Mouse (Mus musculus): ENCODE measurements around the gene Coro1b. TPM values are rescaled to one million over a fixed set of nuclear protein-coding genes. Genes with fewer than 3 reads are reported as not detected.
"Not testable (repeated sequence)": the region's sequence is repeated elsewhere in the genome, so short reads cannot be mapped to it uniquely, and the experiment has no call there.

The Coro1b gene
- polyA plus RNA-seq, 1 experiment from 2014 or later, result 159 TPM

GRCm38 (mm10) chr19:4121097-4121805 lies 27.2 kb upstream of the Coro1b start:
- Histone ChIP-seq H3K27ac (replicated peaks) (peak overlapping the region; percentile 90), H3K4me2 (replicated peaks) (peak overlapping the region; percentile 53), H3K27me3 (no peaks in the 10 kb centered on the region), H3K4me1 (peaks cover 29% of the 10 kb centered on the region), H3K9me3 (replicated peaks) (no peaks in the 10 kb centered on the region), H3K4me3 (replicated peaks) (peak overlapping the region; percentile 53), H3K9ac (peak overlapping the region; percentile 49; the same call in 1 of the 2 replicates), H3K36me3 (peaks cover 16% of the 10 kb centered on the region)
- 2% methylated on average over 38 of the region's 38 CpGs for WGBS
- peak; percentile 78 for ATAC-seq (ENCODE audit: insufficient number of reproducible peaks, low FRiP score, low TSS enrichment, low read depth)

GRCm38 (mm10) chr19:4121896-4122295 lies 26.5 kb upstream of the Coro1b start:
- not testable (repeated sequence) for H3K4me3 ChIP-seq (replicated peaks); ATAC-seq (ENCODE audit: insufficient number of reproducible peaks, low FRiP score, low TSS enrichment, low read depth)
- WGBS, result 54% methylated on average over 6 of the region's 6 CpGs

GRCm38 (mm10) chr19:4122411-4123370 lies 25.7 kb upstream of the Coro1b start:
- 82% methylated on average over 7 of the region's 7 CpGs for whole genome bisulfite sequencing

More at GRCm38 (mm10) chr19:4121896-4122295, 26.5 kb upstream of the Coro1b start:
- peaks cover 35% of the 10 kb centered on the region for H3K4me1 ChIP-seq
- H3K27ac ChIP-seq (replicated peaks); H3K9me3 ChIP-seq (replicated peaks); H3K27me3 ChIP-seq; H3K4me2 ChIP-seq (replicated peaks); H3K9ac ChIP-seq: not testable (repeated sequence)
- peaks cover 11% of the 10 kb centered on the region for H3K36me3 ChIP-seq

GRCm38 (mm10) chr19:4124432-4124831 lies 24.0 kb upstream of the Coro1b start:
- peak overlapping the region; percentile 72 for H3K4me2 ChIP-seq (replicated peaks)
- no peak overlapping the region for H3K9ac ChIP-seq
- peak overlapping the region; percentile 79 for H3K27ac ChIP-seq (replicated peaks)
- no peak for ATAC-seq (ENCODE audit: insufficient number of reproducible peaks, low FRiP score, low TSS enrichment, low read depth)
- no peaks in the 10 kb centered on the region for H3K27me3 ChIP-seq
- no peaks in the 10 kb centered on the region for H3K9me3 ChIP-seq (replicated peaks)
- H3K36me3 ChIP-seq, result peaks cover 14% of the 10 kb centered on the region
- H3K4me3 ChIP-seq (replicated peaks), result 0 out of 2 replicates have a peak overlapping the region, but pooled peaks have one; percentile 16
- WGBS, result 51% methylated on average over 4 of the region's 4 CpGs
- peaks cover 44% of the 10 kb centered on the region for H3K4me1 ChIP-seq

More at GRCm38 (mm10) chr19:4122411-4123370, 25.7 kb upstream of the Coro1b start:
- Histone ChIP-seq H3K4me3 (replicated peaks) (no peak overlapping the region), H3K4me2 (replicated peaks) (no peak overlapping the region), H3K4me1 (peaks cover 43% of the 10 kb centered on the region), H3K9ac (no peak overlapping the region), H3K9me3 (replicated peaks) (no peaks in the 10 kb centered on the region), H3K27me3 (no peaks in the 10 kb centered on the region), H3K36me3 (peaks cover 7% of the 10 kb centered on the region), H3K27ac (replicated peaks) (no peak overlapping the region)
- ATAC-seq (ENCODE audit: insufficient number of reproducible peaks, low FRiP score, low TSS enrichment, low read depth), result no peak

GRCm38 (mm10) chr19:4125268-4125667 lies 23.2 kb upstream of the Coro1b start:
- Histone ChIP-seq H3K27ac (replicated peaks) (peak overlapping the region; percentile 79), H3K36me3 (peaks cover 22% of the 10 kb centered on the region), H3K9ac (0 out of 2 replicates have a peak overlapping the region, but pooled peaks have one; percentile 22), H3K4me2 (replicated peaks) (peak overlapping the region; percentile 72), H3K4me3 (replicated peaks) (peak overlapping the region; percentile 85), H3K4me1 (peaks cover 37% of the 10 kb centered on the region)
- H3K9me3 ChIP-seq (replicated peaks); H3K27me3 ChIP-seq: not testable (repeated sequence)
- ATAC-seq (ENCODE audit: insufficient number of reproducible peaks, low FRiP score, low TSS enrichment, low read depth), result peak; percentile 11; the same call in 1 of the 2 replicates
- WGBS, result 17% methylated on average over 3 of the region's 4 CpGs

- Histone ChIP-seq H3K9ac (peak within 1 kb of the TSS; percentile 81), H3K36me3 (peaks cover 25% of the 10 kb centered on the region), H3K27me3 (no peaks in the 10 kb centered on the region), H3K4me3 (replicated peaks) (peak within 1 kb of the TSS; percentile 85), H3K4me1 (peaks cover 29% of the 10 kb centered on the region), H3K4me2 (replicated peaks) (peak within 1 kb of the TSS; percentile 72), H3K9me3 (replicated peaks) (no peaks in the 10 kb centered on the region), H3K27ac (replicated peaks) (peak within 1 kb of the TSS; percentile 83)
- peak; percentile 94 for ATAC-seq (ENCODE audit: insufficient number of reproducible peaks, low FRiP score, low TSS enrichment, low read depth)
- under 1% methylated on average over 63 of the region's 64 CpGs for WGBS
Observed at GRCm38 (mm10) chr19:4125741-4126696, 22.4 kb upstream of the Coro1b start, which contains the start of gene Aip. Gene Aip, minus strand, starts transcription at chr19:4125858.

- Histone ChIP-seq H3K9ac (peak overlapping the region; percentile 81), H3K9me3 (replicated peaks) (no peaks in the 10 kb centered on the region), H3K4me1 (peaks cover 29% of the 10 kb centered on the region), H3K27me3 (no peaks in the 10 kb centered on the region), H3K4me3 (replicated peaks) (peak overlapping the region; percentile 85), H3K4me2 (replicated peaks) (peak overlapping the region; percentile 72), H3K36me3 (peaks cover 34% of the 10 kb centered on the region), H3K27ac (replicated peaks) (peak overlapping the region; percentile 83)
- ATAC-seq (ENCODE audit: insufficient number of reproducible peaks, low FRiP score, low TSS enrichment, low read depth), result no peak
- 37% methylated on average over 7 of the region's 7 CpGs for WGBS
Observed at GRCm38 (mm10) chr19:4126759-4127495, 21.5 kb upstream of the Coro1b start.

GRCm38 (mm10) chr19:4129462-4129861 lies 19.0 kb upstream of the Coro1b start:
- H3K9ac ChIP-seq, result no peak overlapping the region
- H3K36me3 ChIP-seq, result peaks cover 44% of the 10 kb centered on the region
- H3K27ac ChIP-seq (replicated peaks), result no peak overlapping the region
- WGBS, result 91% methylated on average over 7 of the region's 7 CpGs
- no peak overlapping the region for H3K4me3 ChIP-seq (replicated peaks)
- no peaks in the 10 kb centered on the region for H3K9me3 ChIP-seq (replicated peaks)
- peaks cover 23% of the 10 kb centered on the region for H3K4me1 ChIP-seq
- no peaks in the 10 kb centered on the region for H3K27me3 ChIP-seq
- ATAC-seq (ENCODE audit: insufficient number of reproducible peaks, low FRiP score, low TSS enrichment, low read depth), result no peak
- no peak overlapping the region for H3K4me2 ChIP-seq (replicated peaks)

- H3K4me1 ChIP-seq, result peaks cover 17% of the 10 kb centered on the region
- no peaks in the 10 kb centered on the region for H3K9me3 ChIP-seq (replicated peaks)
- WGBS, result 86% methylated on average over 4 of the region's 4 CpGs
- H3K4me3 ChIP-seq (replicated peaks), result no peak overlapping the region
- ATAC-seq (ENCODE audit: insufficient number of reproducible peaks, low FRiP score, low TSS enrichment, low read depth), result no peak
- H3K36me3 ChIP-seq, result peaks cover 44% of the 10 kb centered on the region
- H3K27ac ChIP-seq (replicated peaks), result no peak overlapping the region
- no peaks in the 10 kb centered on the region for H3K27me3 ChIP-seq
- H3K9ac ChIP-seq, result no peak overlapping the region
- no peak overlapping the region for H3K4me2 ChIP-seq (replicated peaks)
Observed at GRCm38 (mm10) chr19:4130106-4130505, 18.3 kb upstream of the Coro1b start.

GRCm38 (mm10) chr19:4131075-4131474 lies 17.3 kb upstream of the Coro1b start:
- H3K9me3 ChIP-seq (replicated peaks), result no peaks in the 10 kb centered on the region
- peaks cover 44% of the 10 kb centered on the region for H3K36me3 ChIP-seq
- no peak for ATAC-seq (ENCODE audit: insufficient number of reproducible peaks, low FRiP score, low TSS enrichment, low read depth)
- H3K27ac ChIP-seq (replicated peaks), result no peak overlapping the region
- H3K4me3 ChIP-seq (replicated peaks), result no peak overlapping the region
- no peak overlapping the region for H3K9ac ChIP-seq
- WGBS, result 86% methylated on average over 5 of the region's 5 CpGs
- no peaks in the 10 kb centered on the region for H3K27me3 ChIP-seq
- no peak overlapping the region for H3K4me2 ChIP-seq (replicated peaks)
- peaks cover 15% of the 10 kb centered on the region for H3K4me1 ChIP-seq

Data from embryonic facial prominence, embryonic 15.5 days (tissue).